Mouse (Mus musculus): ENCODE measurements around the gene Zmiz1.

DNA sequence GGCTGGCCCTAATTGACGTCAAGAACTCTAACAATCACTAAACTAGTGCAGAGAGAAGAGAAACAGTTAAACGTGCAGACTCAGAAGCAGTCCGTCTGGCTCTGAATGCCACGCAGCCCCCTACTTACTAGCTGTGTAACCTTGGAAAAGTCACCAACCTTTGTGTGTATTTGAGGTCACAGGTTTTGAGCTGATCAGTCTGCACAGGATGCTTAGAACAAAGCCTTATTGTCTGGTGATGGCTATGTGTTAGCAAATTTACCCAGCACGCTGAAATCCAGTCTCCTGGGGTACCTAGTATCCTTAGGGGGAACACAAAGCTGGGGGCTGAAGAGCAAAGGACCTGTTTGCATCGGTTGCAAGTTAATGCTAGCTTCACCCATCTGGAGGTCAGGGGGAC, 133.5 kb downstream of the Zmiz1 start:
- TF ChIP-seq POLR2A (IDR thresholded peaks at IDR 0.05; ENCODE audit: borderline replicate concordance, control insufficient read depth, low read depth, low read length) (no peak), CTCF (IDR thresholded peaks at IDR 0.05; ENCODE audit: control insufficient read depth, insufficient read depth, low read length) (no peak)
